Mouse (Mus musculus): ENCODE measurements around the gene Capn15. TPM values are rescaled to one million over a fixed set of nuclear protein-coding genes. Genes with fewer than 3 reads are reported as not detected.

Gene Capn15
- polyA plus RNA-seq (2015; fragmentation: Nextera tagmentation; extraction: Ambion mirVana) = 12.7 and 13.9 TPM in 2 replicates

- peaks cover 8% of the 10 kb centered on the region; the same call in 1 of the 2 replicates for H3K4me1 ChIP-seq (ENCODE audit: insufficient read depth, low read depth, low read length)
- DNase-seq (ENCODE audit: low spot score) = peak; percentile 98
- H3K9me3 ChIP-seq (ENCODE audit: low read length) = no peaks in the 10 kb centered on the region
- peak within 1 kb of the TSS; percentile 89 for H3K27ac ChIP-seq (ENCODE audit: low read length)
- H3K4me2 ChIP-seq (replicated peaks; ENCODE audit: low read depth, low read length) = peak within 1 kb of the TSS; percentile 91
- H3K27me3 ChIP-seq (replicated peaks; ENCODE audit: insufficient read depth, low read length) = no peaks in the 10 kb centered on the region
- peak; percentile 16; the same call in 1 of the 2 replicates for TF ChIP-seq CTCF (IDR thresholded peaks at IDR 0.05)
- no peak for TF ChIP-seq EP300 (IDR thresholded peaks at IDR 0.05)
- 0 out of 2 replicates have a peak, but pooled peaks cover 5% of the 10 kb centered on the region for H3K36me3 ChIP-seq (ENCODE audit: insufficient read depth, low read length)
- under 1% methylated on average over 73 of the region's 91 CpGs for WGBS
- ATAC-seq = peak; percentile 100
- H3K9ac ChIP-seq (replicated peaks; ENCODE audit: low read depth) = peak within 1 kb of the TSS; percentile 85
- peak within 1 kb of the TSS; percentile 84 for H3K4me3 ChIP-seq (ENCODE audit: low read depth, low read length)
These were observed at the start of gene Capn15 for GRCm38 (mm10) chr17:25985306-25986294. Capn15 (minus strand) TSS chr17:25985796.

- Histone ChIP-seq H3K9me3 (ENCODE audit: low read length) (no peaks in the 10 kb centered on the region), H3K4me3 (ENCODE audit: low read depth, low read length) (no peak overlapping the region), H3K36me3 (ENCODE audit: insufficient read depth, low read length) (no peaks in the 10 kb centered on the region), H3K4me1 (ENCODE audit: insufficient read depth, low read depth, low read length) (no peaks in the 10 kb centered on the region), H3K27ac (ENCODE audit: low read length) (no peak overlapping the region), H3K9ac (replicated peaks; ENCODE audit: low read depth) (no peak overlapping the region), H3K4me2 (replicated peaks; ENCODE audit: low read depth, low read length) (no peak overlapping the region), H3K27me3 (replicated peaks; ENCODE audit: insufficient read depth, low read length) (no peaks in the 10 kb centered on the region)
- DNase-seq (ENCODE audit: low spot score) = no peak
- 79% methylated on average over 6 of the region's 6 CpGs for WGBS
- no peak for TF ChIP-seq CTCF (IDR thresholded peaks at IDR 0.05)
- no peak for TF ChIP-seq EP300 (IDR thresholded peaks at IDR 0.05)
- ATAC-seq = no peak
These were observed 46.4 kb upstream of the Capn15 start for GRCm38 (mm10) chr17:26032037-26032436.

DNA sequence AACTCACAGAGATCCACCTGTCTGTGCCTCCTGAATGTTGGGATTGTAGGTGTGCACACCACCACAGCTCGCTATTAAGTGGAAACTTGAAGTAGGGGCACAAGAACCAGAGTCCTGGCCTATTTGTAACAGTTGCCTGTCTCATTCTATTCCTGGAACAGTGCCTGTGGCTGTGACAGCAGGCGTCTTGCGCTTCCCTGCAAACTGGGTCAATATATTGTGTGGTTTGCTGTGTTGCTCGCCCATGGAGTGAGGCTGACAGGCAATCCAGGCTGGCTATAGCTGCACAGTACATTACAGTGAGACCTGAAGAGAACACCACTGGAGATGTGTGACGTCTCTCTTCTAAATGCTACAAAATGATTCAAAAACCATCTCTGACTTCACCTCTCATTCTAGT, 46.0 kb upstream of the Capn15 start:
- Histone ChIP-seq H3K27me3 (replicated peaks; ENCODE audit: insufficient read depth, low read length) (no peaks in the 10 kb centered on the region), H3K9ac (replicated peaks; ENCODE audit: low read depth) (no peak overlapping the region), H3K4me3 (ENCODE audit: low read depth, low read length) (no peak overlapping the region), H3K9me3 (ENCODE audit: low read length) (no peaks in the 10 kb centered on the region), H3K4me2 (replicated peaks; ENCODE audit: low read depth, low read length) (no peak overlapping the region), H3K36me3 (ENCODE audit: insufficient read depth, low read length) (no peaks in the 10 kb centered on the region), H3K27ac (ENCODE audit: low read length) (no peak overlapping the region), H3K4me1 (ENCODE audit: insufficient read depth, low read depth, low read length) (no peaks in the 10 kb centered on the region)
- DNase-seq (ENCODE audit: low spot score) (no peak), ATAC-seq (no peak)
- 89% methylated on average over 5 of the region's 5 CpGs for WGBS
- TF ChIP-seq CTCF (IDR thresholded peaks at IDR 0.05) = no peak
- no peak for TF ChIP-seq EP300 (IDR thresholded peaks at IDR 0.05)

DNA sequence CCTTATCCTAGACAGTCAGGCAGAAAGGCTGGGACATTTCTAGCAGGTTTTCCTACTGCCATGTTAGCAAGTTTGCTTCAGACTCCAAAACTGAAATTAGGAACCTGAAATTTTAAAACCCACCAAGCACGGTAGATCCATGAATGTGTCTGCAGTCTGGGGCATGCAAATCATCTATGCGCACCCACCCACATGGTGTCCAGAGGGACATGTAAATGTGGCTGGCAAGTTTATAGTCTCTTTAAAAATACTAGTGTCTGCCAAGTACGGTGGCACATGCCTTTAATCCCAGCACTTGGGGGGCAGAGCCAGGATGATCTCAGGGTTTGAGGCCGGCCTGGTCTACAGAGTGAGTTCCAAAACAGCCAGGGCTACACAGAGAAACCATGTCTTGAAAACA, 42.7 kb upstream of the Capn15 start:
- ATAC-seq = no peak
- DNase-seq (ENCODE audit: low spot score) = no peak
- Histone ChIP-seq H3K27me3 (replicated peaks; ENCODE audit: insufficient read depth, low read length) (no peaks in the 10 kb centered on the region), H3K4me1 (ENCODE audit: insufficient read depth, low read depth, low read length) (no peaks in the 10 kb centered on the region), H3K27ac (ENCODE audit: low read length) (no peak overlapping the region), H3K4me3 (ENCODE audit: low read depth, low read length) (no peak overlapping the region), H3K4me2 (replicated peaks; ENCODE audit: low read depth, low read length) (no peak overlapping the region), H3K36me3 (ENCODE audit: insufficient read depth, low read length) (no peaks in the 10 kb centered on the region), H3K9ac (replicated peaks; ENCODE audit: low read depth) (no peak overlapping the region), H3K9me3 (ENCODE audit: low read length) (no peaks in the 10 kb centered on the region)
- TF ChIP-seq CTCF (IDR thresholded peaks at IDR 0.05) (no peak), EP300 (IDR thresholded peaks at IDR 0.05) (no peak)
- 88% methylated on average over 4 of the region's 4 CpGs for WGBS

DNA sequence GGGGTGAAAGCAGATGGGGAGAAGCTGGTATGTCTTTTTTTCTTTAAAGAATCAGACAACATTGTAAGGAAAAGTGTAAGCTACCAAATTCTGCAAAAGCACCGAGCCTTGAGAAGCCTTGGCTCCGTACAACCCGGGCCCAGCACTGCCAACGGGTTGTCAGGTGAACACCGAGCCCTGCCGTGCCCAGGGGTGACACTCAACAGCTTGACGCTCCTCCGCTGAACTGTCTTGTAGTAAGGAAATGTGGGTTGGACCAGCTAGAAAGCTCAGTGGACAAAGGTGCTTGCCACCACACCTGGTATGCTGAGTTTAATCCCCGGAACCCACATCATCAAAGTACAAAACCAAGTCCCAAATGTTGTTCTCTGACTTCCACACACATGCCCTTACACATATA, 39.1 kb upstream of the Capn15 start:
- no peak for DNase-seq (ENCODE audit: low spot score)
- H3K9me3 ChIP-seq (ENCODE audit: low read length) = no peaks in the 10 kb centered on the region
- H3K9ac ChIP-seq (replicated peaks; ENCODE audit: low read depth) = no peak overlapping the region
- H3K4me1 ChIP-seq (ENCODE audit: insufficient read depth, low read depth, low read length) = no peaks in the 10 kb centered on the region
- ATAC-seq = no peak
- no peak overlapping the region for H3K27ac ChIP-seq (ENCODE audit: low read length)
- 98% methylated on average over 9 of the region's 9 CpGs for whole genome bisulfite sequencing
- TF ChIP-seq EP300 (IDR thresholded peaks at IDR 0.05) (no peak), CTCF (IDR thresholded peaks at IDR 0.05) (no peak)
- H3K27me3 ChIP-seq (replicated peaks; ENCODE audit: insufficient read depth, low read length) = no peaks in the 10 kb centered on the region
- H3K36me3 ChIP-seq (ENCODE audit: insufficient read depth, low read length) = no peaks in the 10 kb centered on the region
- H3K4me2 ChIP-seq (replicated peaks; ENCODE audit: low read depth, low read length) = no peak overlapping the region
- no peak overlapping the region for H3K4me3 ChIP-seq (ENCODE audit: low read depth, low read length)

DNA sequence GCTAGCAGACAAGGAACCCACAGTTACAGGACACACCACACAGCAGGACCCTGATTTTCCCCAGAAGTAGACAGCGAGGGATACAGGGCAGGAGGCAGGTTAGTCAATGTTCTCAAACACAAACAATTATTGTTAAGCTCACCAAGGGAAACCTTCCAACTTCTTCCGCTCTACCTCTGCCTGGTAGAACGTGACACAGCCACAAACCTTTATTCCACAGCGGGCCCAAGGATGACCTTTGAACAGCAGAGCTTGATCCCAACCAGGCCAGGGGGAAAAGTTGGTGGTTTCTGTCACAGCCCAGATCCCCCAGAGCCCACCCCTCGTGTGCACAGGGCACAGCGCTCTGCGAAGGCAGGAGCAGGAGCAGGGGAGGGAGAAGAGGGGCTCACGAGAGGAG, 38.4 kb upstream of the Capn15 start:
- TF ChIP-seq CTCF (IDR thresholded peaks at IDR 0.05) = no peak
- no peak for TF ChIP-seq EP300 (IDR thresholded peaks at IDR 0.05)
- Histone ChIP-seq H3K27me3 (replicated peaks; ENCODE audit: insufficient read depth, low read length) (no peaks in the 10 kb centered on the region), H3K4me1 (ENCODE audit: insufficient read depth, low read depth, low read length) (no peaks in the 10 kb centered on the region), H3K9me3 (ENCODE audit: low read length) (no peaks in the 10 kb centered on the region), H3K36me3 (ENCODE audit: insufficient read depth, low read length) (no peaks in the 10 kb centered on the region), H3K4me3 (ENCODE audit: low read depth, low read length) (no peak overlapping the region), H3K27ac (ENCODE audit: low read length) (no peak overlapping the region), H3K4me2 (replicated peaks; ENCODE audit: low read depth, low read length) (no peak overlapping the region), H3K9ac (replicated peaks; ENCODE audit: low read depth) (no peak overlapping the region)
- 93% methylated on average over 8 of the region's 8 CpGs for WGBS
- DNase-seq (ENCODE audit: low spot score) (no peak), ATAC-seq (no peak)

Measured in lung, postnatal 0 days (tissue).